Mouse (Mus musculus): ENCODE data around the gene Frmd5.

DNA sequence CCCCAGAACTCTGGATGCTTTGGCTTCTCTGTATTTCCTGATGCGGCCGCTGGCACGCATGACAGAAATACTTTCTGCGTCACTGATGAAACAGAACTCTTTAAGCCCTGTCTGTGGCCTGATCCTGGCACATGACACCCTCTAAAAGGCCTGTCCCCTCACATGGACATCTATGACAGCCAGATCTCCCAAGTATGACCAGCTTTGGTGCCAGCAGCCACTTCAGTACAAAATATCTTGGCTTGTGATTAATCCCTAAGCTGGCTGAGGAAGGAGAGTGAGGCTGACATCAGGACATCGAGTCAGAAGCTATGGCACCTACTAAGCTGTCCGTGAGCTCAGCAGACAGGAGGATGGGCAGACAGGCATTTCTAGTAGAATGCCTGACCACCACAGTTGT is 257.3 kb downstream of the Frmd5 start:
- TF ChIP-seq POLR2A (IDR thresholded peaks at IDR 0.05; ENCODE audit: control insufficient read depth, extremely low read depth, insufficient read depth, low read length, poor library complexity), result no peak
- TF ChIP-seq CTCF (IDR thresholded peaks at IDR 0.05; ENCODE audit: borderline replicate concordance, control insufficient read depth, extremely low read depth, insufficient read depth, low read length, poor library complexity), result no peak

Data from thymus, adult 2 months (tissue).